Mouse (Mus musculus): ENCODE measurements at regions not wholly inside any gene's neighbourhood (a gene's known extent, or its start where the extent isn't known, plus 50 kb on each side); places are given as distances from the start of the nearest gene placed in this dataset.

DNA sequence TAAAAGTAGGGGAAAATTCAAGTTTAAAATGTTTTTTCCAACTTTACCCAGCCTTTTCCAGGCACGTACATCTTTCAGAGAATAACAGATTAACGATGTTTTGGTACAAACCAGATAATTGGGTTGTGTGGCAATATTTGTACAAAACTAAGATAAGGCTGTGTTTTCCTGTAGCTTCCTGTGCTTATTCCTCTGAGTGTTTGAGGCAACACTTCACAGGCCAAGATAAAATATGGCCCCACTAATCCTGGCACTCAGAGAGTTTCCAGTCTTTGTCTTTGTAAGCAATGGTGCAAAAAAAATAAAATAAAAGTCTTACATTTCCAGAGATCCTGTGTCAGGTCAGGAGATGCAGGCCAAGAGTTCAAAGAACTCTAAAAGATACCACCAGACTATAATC lies 81.5 kb upstream of the Dcn start:
- TF ChIP-seq POLR2A (IDR thresholded peaks at IDR 0.05; ENCODE audit: low read depth, low read length) (no peak), CTCF (IDR thresholded peaks at IDR 0.05; ENCODE audit: extremely low read depth, insufficient read length, insufficient replicate concordance, low read depth, low read length) (no peak)
